Mouse (Mus musculus) frontal cortex, postnatal 36 days (tissue): ENCODE measurements at regions not wholly inside any gene's neighbourhood (a gene's known extent, or its start where the extent isn't known, plus 50 kb on each side); places are given as distances from the start of the nearest gene placed in this dataset.

Source experiments
- DNase-seq, 2 experiments: peaks; one replicate each; pipeline ENCODE4 v3.0.0; 2022; ENCODE audit warnings: low spot score in 2 of 2

GRCm38 (mm10) chr5:111543721-111544495 lies 126.7 kb downstream of the Mn1 start:
- DNase-seq, result no peak

GRCm38 (mm10) chr5:111553471-111554382 lies 136.6 kb downstream of the Mn1 start:
- peak in 1 of 2 experiments; percentile 30 for DNase-seq

- DNase-seq, result no peak
Measured at GRCm38 (mm10) chr5:111554551-111555311, 137.6 kb downstream of the Mn1 start.

GRCm38 (mm10) chr5:111555312-111555957 lies 138.3 kb downstream of the Mn1 start:
- no peak for DNase-seq

- no peak for DNase-seq
Measured at GRCm38 (mm10) chr5:111555981-111556380, 138.8 kb downstream of the Mn1 start.

GRCm38 (mm10) chr5:111560432-111560831 lies 143.3 kb downstream of the Mn1 start:
- no peak for DNase-seq

GRCm38 (mm10) chr5:111561301-111561700 lies 144.1 kb downstream of the Mn1 start:
- DNase-seq, result no peak

GRCm38 (mm10) chr5:111570826-111571225 lies 153.7 kb downstream of the Mn1 start:
- DNase-seq, result no peak

- no peak for DNase-seq
Measured at GRCm38 (mm10) chr5:111573265-111573873, 156.2 kb downstream of the Mn1 start.

GRCm38 (mm10) chr5:111574219-111574840 lies 157.2 kb downstream of the Mn1 start:
- peak; percentile 44 to 57 for DNase-seq

GRCm38 (mm10) chr5:111575376-111575775 lies 158.2 kb downstream of the Mn1 start:
- no peak for DNase-seq

- DNase-seq, result no peak
Measured at GRCm38 (mm10) chr5:111577441-111577840, 156.3 kb upstream of the Gm26897 start.

- no peak for DNase-seq
Measured at GRCm38 (mm10) chr5:111578088-111578487, 155.6 kb upstream of the Gm26897 start.

GRCm38 (mm10) chr5:111578977-111579727 lies 154.6 kb upstream of the Gm26897 start:
- DNase-seq, result peak in 1 of 2 experiments; percentile 32

- DNase-seq, result peak; percentile 56 to 74
Measured at GRCm38 (mm10) chr5:111580870-111581771, 152.6 kb upstream of the Gm26897 start.

- DNase-seq, result peak; percentile 34 to 42
Measured at GRCm38 (mm10) chr5:111582004-111582403, 151.7 kb upstream of the Gm26897 start.

- DNase-seq, result peak; percentile 38 to 60
Measured at GRCm38 (mm10) chr5:111590619-111591081, 143.1 kb upstream of the Gm26897 start.

GRCm38 (mm10) chr5:111592807-111593206 lies 140.9 kb upstream of the Gm26897 start:
- no peak for DNase-seq

- no peak for DNase-seq
Measured at GRCm38 (mm10) chr5:111594111-111594510, 139.6 kb upstream of the Gm26897 start.
